Mouse (Mus musculus) naive thymus-derived CD4-positive, alpha-beta T cell, adult 2 months (primary cell): ENCODE measurements around the gene Gpr132.
"Not testable (repeated sequence)": the region's sequence is repeated elsewhere in the genome, so short reads cannot be mapped to it uniquely, and the experiment has no call there.

ENCODE experiments used
- DNase-seq: peaks from one replicate; pipeline ENCODE4 v3.0.0-alpha.2; 2011; ENCODE audit warnings: low read depth

Gene Gpr132

GRCm38 (mm10) chr12:112820401-112820999 lies 47.5 kb downstream of the Gpr132 start:
- DNase-seq: no peak

GRCm38 (mm10) chr12:112819057-112819662 lies 48.9 kb downstream of the Gpr132 start:
- no peak for DNase-seq

GRCm38 (mm10) chr12:112816866-112817265 lies 51.2 kb downstream of the Gpr132 start:
- DNase-seq: not testable (repeated sequence)

GRCm38 (mm10) chr12:112816294-112816693 lies 51.7 kb downstream of the Gpr132 start:
- peak; percentile 83 for DNase-seq

GRCm38 (mm10) chr12:112814682-112815470 lies 53.2 kb downstream of the Gpr132 start:
- no peak for DNase-seq

- no peak for DNase-seq
Measured at GRCm38 (mm10) chr12:112813370-112813769, 54.7 kb downstream of the Gpr132 start.

- DNase-seq: no peak
Measured at GRCm38 (mm10) chr12:112810092-112810885, 57.7 kb downstream of the Gpr132 start.

GRCm38 (mm10) chr12:112809641-112810040 lies 58.4 kb downstream of the Gpr132 start:
- no peak for DNase-seq

- peak; percentile 95 for DNase-seq
Measured at GRCm38 (mm10) chr12:112808587-112809364, 59.3 kb downstream of the Gpr132 start, which contains the start of gene Clba1. Gene Clba1 (plus strand): TSS chr12:112808937.

GRCm38 (mm10) chr12:112808212-112808586 lies 59.8 kb downstream of the Gpr132 start:
- no peak for DNase-seq

GRCm38 (mm10) chr12:112807796-112808195 lies 60.2 kb downstream of the Gpr132 start:
- no peak for DNase-seq

- no peak for DNase-seq
Measured at GRCm38 (mm10) chr12:112806044-112806443, 62.0 kb downstream of the Gpr132 start.

- DNase-seq: no peak
Measured at GRCm38 (mm10) chr12:112804046-112804445, 64.0 kb downstream of the Gpr132 start.

GRCm38 (mm10) chr12:112802917-112803316 lies 65.1 kb downstream of the Gpr132 start:
- DNase-seq: no peak

GRCm38 (mm10) chr12:112801864-112802846 lies 65.9 kb downstream of the Gpr132 start, which contains the start of gene Ahnak2:
Gene Ahnak2 (minus strand): TSS chr12:112802657.
- peak; percentile 29 for DNase-seq
